ENCODE assay signal across 12 mouse cellular contexts in the genomic region with DNA sequence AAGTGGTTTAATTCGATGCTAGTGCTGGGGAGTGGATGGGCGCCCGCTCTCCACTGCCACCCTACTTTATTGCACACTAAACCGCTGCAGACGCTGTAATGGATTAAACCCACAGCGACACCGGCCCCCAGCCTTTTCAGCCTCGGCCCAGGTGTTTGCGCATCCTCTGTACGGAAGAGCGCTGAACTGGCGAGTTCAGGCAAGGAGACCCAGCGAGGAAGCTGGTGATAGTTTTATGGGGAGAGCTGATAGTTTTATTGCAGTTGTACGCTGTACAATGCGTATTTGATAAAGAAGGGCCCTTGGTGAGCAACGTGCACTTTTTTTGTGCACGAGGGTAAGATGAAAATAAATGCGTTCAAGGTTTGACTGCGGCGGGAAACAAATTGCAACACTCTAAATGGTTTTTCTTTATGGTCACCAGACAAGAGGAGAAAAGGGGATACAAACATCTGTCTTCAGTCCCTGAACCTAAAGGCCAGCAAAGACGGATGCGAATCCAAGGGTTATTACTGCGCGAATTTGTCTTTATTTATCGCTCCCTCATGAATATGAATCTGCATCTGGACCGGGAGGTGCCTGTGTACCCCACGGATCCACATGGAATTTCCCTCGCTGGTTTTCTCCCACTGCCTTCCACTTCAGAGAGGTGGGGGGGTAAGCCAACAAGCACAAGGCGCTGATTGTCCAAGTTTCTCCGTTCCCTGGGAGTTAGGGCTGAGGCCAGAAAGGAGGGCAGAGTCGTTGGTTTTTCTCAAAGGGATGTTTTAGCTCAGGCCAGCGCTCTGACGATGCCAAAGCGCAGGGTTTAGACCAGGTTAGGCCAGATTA. TPM values are rescaled to one million over a fixed set of nuclear protein-coding genes. Genes with fewer than 3 reads are reported as not detected.
DNase-seq lines count a peak whose midpoint lies in the region; ATAC-seq and TF ChIP-seq lines count a peak whose summit lies in the region.
"Had no signal": no experiment of that assay in that cellular context is flagged by ENCODE, and none has a peak within 500 bp of the region (broad histone marks: within the 10 kb centered on the region; RNA-seq: fewer than 3 reads in every experiment).

No protein-coding gene starts in this region.

- TF ChIP-seq CTCF in left cerebral cortex, adult 2 months (IDR thresholded peaks at IDR 0.05) = no peak

- H3K9me3 ChIP-seq in hindbrain, embryonic 15.5 days = no peaks in the 10 kb centered on the region
- H3K9me3 ChIP-seq: heart, embryonic 15.5 days had no signal

- peak overlapping the region; percentile 53; the same call in 1 of the 2 replicates for H3K27ac ChIP-seq in hindbrain, embryonic 15.5 days (replicated peaks)
- H3K27ac ChIP-seq in left cerebral cortex, adult 2 months = no peak overlapping the region
- H3K27ac ChIP-seq: heart, embryonic 15.5 days had no signal

- DNase-seq in cerebellum, postnatal 10 days = peak; percentile 17 to 36
- no peak for DNase-seq in cerebellum, adult 8-10 months
- DNase-seq in kidney, postnatal 4 days = peak; percentile 4 to 20
- DNase-seq in kidney, adult 9 months = no peak
- peak; percentile 24 for DNase-seq in ZHBTc4 (ENCODE audit: low read depth, low spot score)
- no peak for DNase-seq in layer of hippocampus, adult 11-12 months (ENCODE audit: low spot score)
- DNase-seq in left cerebral cortex, adult 2 months (ENCODE audit: extremely low spot score in 1 of 2, low spot score in 2 of 2) = no peak
- DNase-seq: gastrocnemius, postnatal 25 days; layer of hippocampus, postnatal 36 days; lung, postnatal 14 days had no signal

- H3K36me3 ChIP-seq in hindbrain, embryonic 15.5 days = no peaks in the 10 kb centered on the region
- H3K36me3 ChIP-seq: heart, embryonic 15.5 days had no signal

- no peak overlapping the region for H3K4me2 ChIP-seq in hindbrain, embryonic 15.5 days
- H3K4me2 ChIP-seq: heart, embryonic 15.5 days had no signal

- intact Hi-C loops in left cerebral cortex, adult 2 months (cut with DNase I) = no loop called here

- no peak overlapping the region for H3K4me3 ChIP-seq in hindbrain, embryonic 15.5 days
- H3K4me3 ChIP-seq in left cerebral cortex, adult 2 months = no peak overlapping the region
- H3K4me3 ChIP-seq: heart, embryonic 15.5 days had no signal

- no peak for ATAC-seq in hindbrain, embryonic 15.5 days (ENCODE audit: low FRiP score, low read depth)

- WGBS in hindbrain, embryonic 15.5 days = 2% methylated on average over 34 of the region's 34 CpGs

- H3K9ac ChIP-seq in hindbrain, embryonic 15.5 days = no peak overlapping the region
- H3K9ac ChIP-seq: heart, embryonic 15.5 days had no signal

- peaks cover 85% of the 10 kb centered on the region for H3K27me3 ChIP-seq in hindbrain, embryonic 15.5 days

- H3K4me1 ChIP-seq in hindbrain, embryonic 15.5 days (replicated peaks) = peaks cover 5% of the 10 kb centered on the region; the same call in 1 of the 2 replicates

RNA-seq across cellular contexts. Expression of a gene that starts 1.7 kb away (rescaled TPM):
- polyA plus RNA-seq in hindbrain, embryonic 15.5 days (2015; fragmentation: Nextera tagmentation; extraction: Ambion mirVana) = 20.8 and 22.4 TPM in 2 replicates
- not detected for total RNA-seq in left cerebral cortex, adult 2 months (2021)
- total RNA-seq: gastrocnemius, postnatal 25 days; layer of hippocampus, postnatal 36 days had no signal

Comparison
In these comparisons a context has a peak if more than half of its experiments do, and no peak if none do; other contexts are left out.
1. DNase-seq: peak in cerebellum, postnatal 10 days (2 of 2), kidney, postnatal 4 days (2 of 2) and ZHBTc4 (single experiment); none in cerebellum, adult 8-10 months (single experiment), kidney, adult 9 months (single experiment), layer of hippocampus, adult 11-12 months (single experiment) and left cerebral cortex, adult 2 months (0 of 2).